Mouse (Mus musculus) cortical plate, adult 2 months (tissue): ENCODE measurements at regions not wholly inside any gene's neighbourhood (a gene's known extent, or its start where the extent isn't known, plus 50 kb on each side); places are given as distances from the start of the nearest gene placed in this dataset.

Source experiments
- H3K27ac ChIP-seq: fragments of 200-500 bp; 2 replicates; pipeline ENCODE4 v1.5.1; 2012; ENCODE audit warnings: low read length, control low read depth, inconsistent platforms; ENCODE audit not compliant: insufficient read depth
- H3K4me1 ChIP-seq: fragments of 200-500 bp; 2 replicates; pipeline ENCODE4 v1.6.1; 2011; ENCODE audit warnings: low read length; ENCODE audit not compliant: control insufficient read depth, insufficient read depth
- H3K4me3 ChIP-seq: fragments of 200-500 bp; 2 replicates; pipeline ENCODE4 v1.5.1; 2011; ENCODE audit warnings: mild to moderate bottlenecking, low read length, control low read depth; ENCODE audit not compliant: insufficient read depth
- CTCF ChIP-seq: fragments of 200-500 bp; IDR thresholded peaks from 2 replicates; pipeline ENCODE4 v1.5.1; 2011; ENCODE audit warnings: mild to moderate bottlenecking, control low read depth, low read length; ENCODE audit not compliant: insufficient read depth; ENCODE audit errors: extremely low read depth
- POLR2A ChIP-seq: fragments of 200-500 bp; IDR thresholded peaks from 2 replicates; pipeline ENCODE4 v1.6.1; 2011; ENCODE audit warnings: mild to moderate bottlenecking, low read length, control low read depth; ENCODE audit not compliant: insufficient read depth; ENCODE audit errors: extremely low read depth

- H3K4me1 ChIP-seq = peaks cover 5% of the 10 kb centered on the region; the same call in 1 of the 2 replicates
- 0 out of 2 replicates have a peak overlapping the region, but pooled peaks have one; percentile 10 for H3K27ac ChIP-seq
- H3K4me3 ChIP-seq = no peak overlapping the region
- TF ChIP-seq POLR2A (no peak), CTCF (no peak)
Observed at GRCm38 (mm10) chr8:109419029-109419596, 74.7 kb upstream of the Pmfbp1 start.

DNA sequence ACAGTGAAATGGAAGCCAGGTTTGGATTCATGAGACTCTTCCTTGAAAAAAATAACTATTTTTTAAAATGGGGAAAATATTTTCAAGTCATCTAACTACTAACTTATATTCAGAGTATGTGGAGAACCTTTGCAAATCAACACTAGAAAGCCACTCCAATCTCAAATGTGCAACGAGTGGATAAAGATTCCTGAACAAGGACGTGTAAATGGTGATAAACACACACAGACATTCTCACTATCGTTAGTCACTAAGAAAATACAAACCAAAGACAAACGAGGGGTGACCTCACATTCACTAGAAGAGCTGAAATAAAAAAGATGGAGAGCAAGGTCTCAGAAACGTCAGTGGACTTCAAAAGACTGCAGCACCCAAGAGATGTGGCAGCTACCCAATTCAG is 69.8 kb upstream of the Pmfbp1 start:
- H3K4me3 ChIP-seq = no peak overlapping the region
- no peak for TF ChIP-seq CTCF
- TF ChIP-seq POLR2A = no peak
- H3K27ac ChIP-seq = no peak overlapping the region
- H3K4me1 ChIP-seq = no peaks in the 10 kb centered on the region

GRCm38 (mm10) chr8:109428551-109428950 is 65.3 kb upstream of the Pmfbp1 start:
- no peak overlapping the region for H3K4me3 ChIP-seq
- H3K27ac ChIP-seq = no peak overlapping the region
- TF ChIP-seq POLR2A (no peak), CTCF (no peak)
- H3K4me1 ChIP-seq = no peaks in the 10 kb centered on the region

DNA sequence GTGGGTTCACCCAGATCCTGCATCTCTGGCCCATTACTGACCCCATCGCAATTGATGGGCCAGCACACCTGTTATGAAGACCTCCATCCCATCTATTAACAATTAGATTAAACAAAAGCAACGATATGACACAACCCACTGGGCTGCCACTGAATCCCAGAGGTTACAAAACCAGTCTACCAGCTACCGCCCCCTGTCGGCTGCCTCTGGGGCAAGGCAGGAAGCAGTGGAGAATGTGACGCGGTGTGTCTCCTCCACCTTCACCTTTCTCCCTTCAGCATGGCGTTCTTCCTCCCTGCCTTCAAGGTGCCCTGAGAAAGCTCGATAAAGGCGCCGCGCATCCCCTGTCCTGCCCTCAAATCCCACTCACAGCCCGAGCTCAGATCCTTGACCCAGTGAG is 59.3 kb upstream of the Pmfbp1 start:
- Histone ChIP-seq H3K4me1 (no peaks in the 10 kb centered on the region), H3K4me3 (no peak overlapping the region), H3K27ac (no peak overlapping the region)
- no peak for TF ChIP-seq CTCF
- TF ChIP-seq POLR2A = no peak

DNA sequence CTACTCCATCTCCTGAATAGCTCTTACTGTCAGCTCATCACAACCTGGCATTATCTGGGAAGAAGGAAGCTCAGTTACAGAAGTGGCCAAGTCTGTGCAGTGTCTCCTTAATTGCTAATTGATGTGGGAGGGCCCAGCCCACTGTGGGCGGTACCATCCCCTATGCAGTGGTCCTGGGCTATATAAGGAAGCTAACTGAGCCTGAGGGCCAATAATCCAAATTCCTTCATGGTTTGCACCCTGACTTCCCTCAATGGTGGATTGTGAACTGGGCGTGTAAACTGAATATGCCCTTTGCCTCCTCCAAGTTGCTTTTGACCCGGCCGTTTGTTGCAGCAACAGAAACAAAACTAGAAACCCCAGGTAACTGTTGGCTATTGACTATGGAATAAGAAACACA is 57.8 kb upstream of the Pmfbp1 start:
- Histone ChIP-seq H3K4me3 (no peak overlapping the region), H3K27ac (no peak overlapping the region), H3K4me1 (no peaks in the 10 kb centered on the region)
- TF ChIP-seq POLR2A (no peak), CTCF (no peak)

- H3K4me3 ChIP-seq = no peak overlapping the region
- no peaks in the 10 kb centered on the region for H3K4me1 ChIP-seq
- TF ChIP-seq CTCF (no peak), POLR2A (no peak)
- H3K27ac ChIP-seq = no peak overlapping the region
Observed at GRCm38 (mm10) chr8:109436830-109437567, 56.8 kb upstream of the Pmfbp1 start.

- TF ChIP-seq POLR2A (no peak), CTCF (no peak)
- H3K4me3 ChIP-seq = no peak overlapping the region
- H3K4me1 ChIP-seq = no peaks in the 10 kb centered on the region
- H3K27ac ChIP-seq = no peak overlapping the region
Observed at GRCm38 (mm10) chr8:109438531-109438930, 55.3 kb upstream of the Pmfbp1 start.
